Mouse (Mus musculus) MEL (cell line): ENCODE measurements around the gene Dguok. TPM values are rescaled to one million over a fixed set of nuclear protein-coding genes. Genes with fewer than 3 reads are reported as not detected.
A peak's percentile ranks its signal among the peaks of the same experiment; 100 is the strongest.

Experiments used
- DNase-seq: peaks from one replicate; pipeline ENCODE4 v3.0.0; 2011; ENCODE audit warnings: low read depth, low spot score
- H3K27ac ChIP-seq: 2 replicates; pipeline ENCODE4 v1.5.1; 2012; ENCODE audit warnings: low read depth, mild to moderate bottlenecking, control low read depth, low read length, moderate library complexity; ENCODE audit not compliant: control insufficient read depth
- H3K27me3 ChIP-seq, 2 experiments: fragments of 150-350 bp in 1 of 2; sonication (generic) in 1 of 2; 2 replicates each; pipeline ENCODE4 v1.6.1; 2012; ENCODE audit warnings: low read length in 2 of 2, mild to moderate bottlenecking in 2 of 2, improper control_type of control experiment in 1 of 2, moderate library complexity in 1 of 2; ENCODE audit not compliant: insufficient read depth in 2 of 2, control insufficient read depth in 1 of 2
- H3K36me3 ChIP-seq, 2 experiments: 2 replicates each; pipeline ENCODE4 v1.6.1; 2012 to 2014; ENCODE audit warnings: low read length in 2 of 2, improper control_type of control experiment in 1 of 2, inconsistent platforms in 1 of 2, mild to moderate bottlenecking in 1 of 2; ENCODE audit not compliant: insufficient read depth in 2 of 2, control insufficient read depth in 1 of 2
- H3K4me1 ChIP-seq, 2 experiments: fragments of 150-350 bp in 1 of 2; sonication (generic) in 1 of 2; 2 replicates each; pipeline ENCODE4 v1.6.1; 2012; ENCODE audit warnings: low read length in 2 of 2, improper control_type of control experiment in 1 of 2, mild to moderate bottlenecking in 1 of 2; ENCODE audit not compliant: insufficient read depth in 2 of 2, control insufficient read depth in 1 of 2
- H3K4me3 ChIP-seq, 2 experiments: fragments of 150-350 bp in 1 of 2; sonication (generic) in 1 of 2; 2 replicates each; pipeline ENCODE4 v1.5.1; 2012; ENCODE audit warnings: low read depth in 2 of 2, low read length in 2 of 2, mild to moderate bottlenecking in 2 of 2, moderate library complexity in 2 of 2, control low read depth in 1 of 2, improper control_type of control experiment in 1 of 2; ENCODE audit not compliant: control insufficient read depth in 1 of 2, insufficient read depth in 1 of 2
- H3K79me2 ChIP-seq: 2 replicates; pipeline ENCODE4 v1.6.1; 2012; ENCODE audit warnings: mild to moderate bottlenecking, low read length, moderate library complexity; ENCODE audit not compliant: control insufficient read depth, poor library complexity, insufficient read depth
- H3K9ac ChIP-seq: 2 replicates; pipeline ENCODE4 v1.6.1; 2012; ENCODE audit warnings: low read depth, mild to moderate bottlenecking, control low read depth, low read length, moderate library complexity; ENCODE audit not compliant: control insufficient read depth, poor library complexity, severe bottlenecking
- H3K9me3 ChIP-seq: fragments of 150-350 bp; sonication (generic); replicated peaks from 2 replicates; pipeline ENCODE4 v1.6.1; 2012; ENCODE audit warnings: mild to moderate bottlenecking, low read length, improper control_type of control experiment, moderate library complexity; ENCODE audit not compliant: insufficient read depth
- BHLHE40 ChIP-seq: IDR thresholded peaks from 2 replicates; pipeline ENCODE4 v1.6.1; 2012; ENCODE audit warnings: low read depth, mild to moderate bottlenecking, inconsistent platforms, low read length, improper control_type of control experiment, borderline replicate concordance
- CHD1 ChIP-seq: IDR thresholded peaks from 2 replicates; pipeline ENCODE4 v1.6.1; 2012; ENCODE audit warnings: low read depth, mild to moderate bottlenecking, inconsistent platforms, low read length, improper control_type of control experiment
- CHD2 ChIP-seq: IDR thresholded peaks from 2 replicates; pipeline ENCODE4 v1.6.1; 2011; ENCODE audit warnings: low read length, improper control_type of control experiment
- CTCF ChIP-seq, 3 experiments: IDR thresholded peaks in 2 of 3; conservative IDR thresholded peaks in 1 of 3; 2 replicates each; pipeline ENCODE4 v1.5.1; 2011 to 2012; ENCODE audit warnings: low read length in 3 of 3, low read depth in 2 of 3, mild to moderate bottlenecking in 2 of 3, improper control_type of control experiment in 1 of 3, inconsistent platforms in 1 of 3, mixed read lengths in 1 of 3, moderate library complexity in 1 of 3; ENCODE audit not compliant: control insufficient read depth in 1 of 3, insufficient read depth in 1 of 3, poor library complexity in 1 of 3, severe bottlenecking in 1 of 3
- ELF1 ChIP-seq: IDR thresholded peaks from 2 replicates; pipeline ENCODE4 v1.6.1; 2014; ENCODE audit warnings: low read depth, mild to moderate bottlenecking, inconsistent platforms, low read length, improper control_type of control experiment, moderate library complexity
- EP300 ChIP-seq, 2 experiments: IDR thresholded peaks; 2 replicates each; pipeline ENCODE4 v1.6.1; 2011; ENCODE audit warnings: improper control_type of control experiment in 2 of 2, low read length in 2 of 2, low read depth in 1 of 2, mild to moderate bottlenecking in 1 of 2
- ETS1 ChIP-seq: IDR thresholded peaks from 2 replicates; pipeline ENCODE4 v1.6.1; 2012; ENCODE audit warnings: low read depth, mild to moderate bottlenecking, inconsistent platforms, low read length, improper control_type of control experiment, moderate library complexity
- GATA1 ChIP-seq: IDR thresholded peaks from 2 replicates; pipeline ENCODE4 v1.6.1; 2011; ENCODE audit warnings: low read depth, low read length, improper control_type of control experiment
- JUND ChIP-seq: IDR thresholded peaks from 2 replicates; pipeline ENCODE4 v1.6.1; 2011; ENCODE audit warnings: low read depth, mild to moderate bottlenecking, improper control_type of control experiment, low read length
- KAT2A ChIP-seq: conservative IDR thresholded peaks from 2 replicates; pipeline ENCODE4 v1.6.1; 2012; ENCODE audit warnings: low read depth, low read length, improper control_type of control experiment, inconsistent platforms
- MAFK ChIP-seq: IDR thresholded peaks from 2 replicates; pipeline ENCODE4 v1.6.1; 2011; ENCODE audit warnings: low read depth, mild to moderate bottlenecking, low read length, improper control_type of control experiment, borderline replicate concordance
- MAX ChIP-seq: IDR thresholded peaks from 2 replicates; pipeline ENCODE4 v1.6.1; 2011; ENCODE audit warnings: low read length, improper control_type of control experiment
- MAZ ChIP-seq: IDR thresholded peaks from 2 replicates; pipeline ENCODE4 v1.6.1; 2012; ENCODE audit warnings: low read depth, mild to moderate bottlenecking, inconsistent platforms, low read length, improper control_type of control experiment
- MXI1 ChIP-seq: IDR thresholded peaks from 2 replicates; pipeline ENCODE4 v1.6.1; 2011; ENCODE audit warnings: mild to moderate bottlenecking, low read depth, low read length, improper control_type of control experiment
- MYB ChIP-seq: IDR thresholded peaks from 2 replicates; pipeline ENCODE4 v1.6.1; 2011; ENCODE audit warnings: mild to moderate bottlenecking, low read depth, low read length, improper control_type of control experiment
- MYC ChIP-seq: IDR thresholded peaks from 2 replicates; pipeline ENCODE4 v1.6.1; 2011; ENCODE audit warnings: low read depth, mild to moderate bottlenecking, low read length, improper control_type of control experiment, moderate library complexity
- NELFE ChIP-seq: IDR thresholded peaks from 2 replicates; pipeline ENCODE4 v1.6.1; 2011; ENCODE audit warnings: low read depth, low read length, improper control_type of control experiment
- POLR2A ChIP-seq, 2 experiments: IDR thresholded peaks; 2 replicates each; pipeline ENCODE4 v1.6.1; 2011 to 2012; ENCODE audit warnings: low read length in 2 of 2, mild to moderate bottlenecking in 2 of 2, control low read depth in 1 of 2, improper control_type of control experiment in 1 of 2, low read depth in 1 of 2, moderate library complexity in 1 of 2; ENCODE audit not compliant: control insufficient read depth in 1 of 2, insufficient read depth in 1 of 2, poor library complexity in 1 of 2
- POLR2AphosphoS2 ChIP-seq: IDR thresholded peaks from 2 replicates; pipeline ENCODE4 v1.6.1; 2011; ENCODE audit warnings: low read length, improper control_type of control experiment
- POLR2AphosphoS5 ChIP-seq: IDR thresholded peaks from 2 replicates; pipeline ENCODE4 v1.6.1; 2012; ENCODE audit warnings: low read depth, borderline replicate concordance, mild to moderate bottlenecking, inconsistent platforms, low read length, moderate library complexity, mixed read lengths
- RAD21 ChIP-seq: IDR thresholded peaks from 2 replicates; pipeline ENCODE4 v1.6.1; 2011; ENCODE audit warnings: mild to moderate bottlenecking, low read depth, low read length, improper control_type of control experiment
- RCOR1 ChIP-seq: IDR thresholded peaks from 2 replicates; pipeline ENCODE4 v1.6.1; 2012; ENCODE audit warnings: low read depth, mild to moderate bottlenecking, inconsistent platforms, low read length, improper control_type of control experiment
- SMC3 ChIP-seq: IDR thresholded peaks from 2 replicates; pipeline ENCODE4 v1.6.1; 2011; ENCODE audit warnings: low read depth, low read length, improper control_type of control experiment
- TAL1 ChIP-seq: IDR thresholded peaks from 2 replicates; pipeline ENCODE4 v1.6.1; 2012; ENCODE audit warnings: mild to moderate bottlenecking, inconsistent platforms, low read length, moderate library complexity, mixed read lengths
- TBP ChIP-seq: IDR thresholded peaks from 2 replicates; pipeline ENCODE4 v1.8.0; 2011; ENCODE audit warnings: low read depth, low read length, improper control_type of control experiment
- ZC3H11A ChIP-seq: IDR thresholded peaks from 2 replicates; pipeline ENCODE4 v1.6.1; 2012; ENCODE audit warnings: low read depth, mild to moderate bottlenecking, inconsistent platforms, low read length, improper control_type of control experiment
- ZKSCAN1 ChIP-seq: IDR thresholded peaks from 2 replicates; pipeline ENCODE4 v1.6.1; 2012; ENCODE audit warnings: low read depth, mild to moderate bottlenecking, inconsistent platforms, low read length, improper control_type of control experiment, moderate library complexity
- ZNF384 ChIP-seq: IDR thresholded peaks from 2 replicates; pipeline ENCODE4 v1.6.1; 2012; ENCODE audit warnings: low read depth, mild to moderate bottlenecking, inconsistent platforms, low read length, improper control_type of control experiment
- polyA plus RNA-seq, 2 experiments: library from polyadenylated mRNA; stranded (reverse) in 1 of 2; unstranded in 1 of 2; fragments of >175 nt in 1 of 2; fragments of >200 nt in 1 of 2; gene quantifications; 2 replicates each; pipeline versions ENCODE4 v1.2.1 to v1.2.4; 2012; ENCODE audit warnings: low replicate concordance in 2 of 2, low read depth in 1 of 2; ENCODE audit not compliant: insufficient read length in 2 of 2, insufficient read depth in 1 of 2, missing spikeins in 1 of 2
- total RNA-seq: library from RNA; depleted of rRNA; stranded (reverse); fragments of 300-350 nt; gene quantifications from 2 replicates; pipeline ENCODE4 v1.2.3, GENCODE M21; 2012

Gene Dguok
- total and polyA plus RNA-seq, 3 experiments = 13.4 to 21.0 TPM; not detected in 1

- DNase-seq = peak; percentile 17
- TF ChIP-seq MAZ (no peak), ZNF384 (no peak)
These were observed 11.9 kb upstream of the Dguok start for GRCm38 (mm10) chr6:83518637-83519036.

GRCm38 (mm10) chr6:83515172-83515571 is 8.4 kb upstream of the Dguok start:
- Histone ChIP-seq H3K36me3 (0 out of 4 replicates have a peak, but pooled peaks cover 0 to 2% of the 10 kb centered on the region in 2 experiments), H3K9me3 (no peaks in the 10 kb centered on the region), H3K9ac (no peak overlapping the region), H3K27ac (no peak overlapping the region), H3K4me1 (0 out of 4 replicates have a peak, but pooled peaks cover 0 to 2% of the 10 kb centered on the region in 2 experiments), H3K79me2 (no peaks in the 10 kb centered on the region), H3K27me3 (peaks cover 1 to 2% of the 10 kb centered on the region in 2 experiments; a peak in 2 of 4 replicates), H3K4me3 (no peak overlapping the region)
- no peak for TF ChIP-seq TBP
- TF ChIP-seq MAX = no peak
- no peak for TF ChIP-seq RAD21
- no peak for TF ChIP-seq MAFK
- TF ChIP-seq EP300 (IDR thresholded peaks at IDR 0.05; ENCODE audit: low read depth in 1 of 2, low read length in 2 of 2) = no peak
- TF ChIP-seq POLR2AphosphoS2 = no peak
- no peak for TF ChIP-seq POLR2AphosphoS5
- no peak for TF ChIP-seq MYC
- TF ChIP-seq NELFE = no peak
- no peak for TF ChIP-seq BHLHE40
- TF ChIP-seq JUND = no peak
- TF ChIP-seq TAL1 = no peak
- DNase-seq = no peak

More at GRCm38 (mm10) chr6:83518637-83519036, 11.9 kb upstream of the Dguok start:
- H3K27me3 ChIP-seq = peaks cover 1 to 2% of the 10 kb centered on the region in 2 experiments; a peak in 2 of 4 replicates
- H3K27ac ChIP-seq = no peak overlapping the region
- no peaks in the 10 kb centered on the region for H3K79me2 ChIP-seq
- no peak overlapping the region for H3K4me3 ChIP-seq
- H3K4me1 ChIP-seq = no peaks in the 10 kb centered on the region; a peak in 1 of 4 replicates
- no peak overlapping the region for H3K9ac ChIP-seq
- H3K36me3 ChIP-seq = no peaks in the 10 kb centered on the region
- H3K9me3 ChIP-seq = no peaks in the 10 kb centered on the region

DNA sequence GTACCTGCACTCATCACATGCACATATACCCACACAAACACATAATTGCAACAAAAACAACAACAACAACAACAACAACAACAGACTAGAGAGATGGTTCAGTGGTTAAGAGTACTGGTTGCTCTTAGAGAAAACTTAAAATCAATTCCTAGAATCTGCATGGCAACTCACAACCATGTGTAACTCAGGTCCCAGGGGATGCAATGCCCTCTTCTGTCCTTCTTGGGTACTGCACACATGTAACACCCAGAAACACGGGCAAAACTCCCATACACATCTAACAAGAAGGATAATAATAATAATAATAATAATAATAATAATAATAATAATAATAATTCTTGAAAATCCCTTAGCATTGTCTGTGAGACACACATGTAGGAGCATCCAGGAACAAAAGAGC is 5.7 kb upstream of the Dguok start:
- Histone ChIP-seq H3K36me3 (peaks cover 0 to 4% of the 10 kb centered on the region in 2 experiments; a peak in 2 of 4 replicates), H3K9me3 (no peaks in the 10 kb centered on the region)
- peak; percentile 77 for DNase-seq
- TF ChIP-seq RCOR1 (no peak), ZKSCAN1 (no peak), CTCF (IDR thresholded peaks at IDR 0.05 in 2 of 3, conservative IDR thresholded peaks at IDR 0.05 in 1 of 3; ENCODE audit: control insufficient read depth in 1 of 3, insufficient read depth in 1 of 3, low read depth in 2 of 3, low read length in 3 of 3, poor library complexity in 1 of 3, severe bottlenecking in 1 of 3) (peak; percentile 75 to 82 (median 78)), ZC3H11A (peak; percentile 91), TAL1 (no peak), ETS1 (no peak), JUND (no peak), MYB (no peak), RAD21 (peak; percentile 84), KAT2A (no peak), CHD1 (no peak), MYC (peak; percentile 77; the same call in 1 of the 2 replicates), MXI1 (peak; percentile 24; the same call in 1 of the 2 replicates), CHD2 (no peak), POLR2A (IDR thresholded peaks at IDR 0.05; ENCODE audit: control insufficient read depth in 1 of 2, insufficient read depth in 1 of 2, low read depth in 1 of 2, low read length in 2 of 2, poor library complexity in 1 of 2) (no peak), GATA1 (no peak), SMC3 (peak; percentile 89), ELF1 (no peak)

More for the DNA sequence above, 5.7 kb upstream of the Dguok start:
- no peaks in the 10 kb centered on the region for H3K79me2 ChIP-seq
- H3K27me3 ChIP-seq = no peaks in the 10 kb centered on the region; a peak in 2 of 4 replicates
- H3K27ac ChIP-seq = no peak overlapping the region
- H3K9ac ChIP-seq = no peak overlapping the region
- no peak overlapping the region for H3K4me3 ChIP-seq
- peaks cover 1 to 9% of the 10 kb centered on the region in 2 experiments; a peak in 2 of 4 replicates for H3K4me1 ChIP-seq
